Mouse (Mus musculus): ENCODE data around the gene Fxyd6. TPM values are rescaled to one million over a fixed set of nuclear protein-coding genes. Genes with fewer than 3 reads are reported as not detected.

Gene Fxyd6
- polyA plus RNA-seq, 1 experiment: 49.6 TPM

DNA sequence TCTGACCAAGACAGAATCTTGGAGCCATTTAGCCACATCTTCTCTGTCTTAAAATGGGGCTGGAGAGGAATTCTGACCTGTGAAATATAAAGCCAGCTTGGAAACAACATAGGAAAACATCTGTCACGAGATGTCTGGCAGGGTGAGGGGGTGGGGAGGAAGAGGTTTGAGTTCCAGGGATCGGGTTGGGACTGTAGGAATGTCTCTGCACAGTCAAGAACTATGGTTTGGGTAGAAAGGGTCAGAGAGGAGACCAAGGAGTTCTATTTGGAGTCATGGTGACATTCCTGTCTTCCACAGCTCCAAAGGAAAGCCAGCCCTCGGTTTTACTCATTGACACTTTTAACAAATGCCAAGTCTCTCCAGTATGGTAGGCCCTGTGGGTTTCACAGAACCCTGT is 3.9 kb downstream of the Fxyd6 start:
- no peak for DNase-seq (ENCODE audit: low read depth, low spot score)
- 63% methylated on average over 3 of the region's 3 CpGs for WGBS

DNA sequence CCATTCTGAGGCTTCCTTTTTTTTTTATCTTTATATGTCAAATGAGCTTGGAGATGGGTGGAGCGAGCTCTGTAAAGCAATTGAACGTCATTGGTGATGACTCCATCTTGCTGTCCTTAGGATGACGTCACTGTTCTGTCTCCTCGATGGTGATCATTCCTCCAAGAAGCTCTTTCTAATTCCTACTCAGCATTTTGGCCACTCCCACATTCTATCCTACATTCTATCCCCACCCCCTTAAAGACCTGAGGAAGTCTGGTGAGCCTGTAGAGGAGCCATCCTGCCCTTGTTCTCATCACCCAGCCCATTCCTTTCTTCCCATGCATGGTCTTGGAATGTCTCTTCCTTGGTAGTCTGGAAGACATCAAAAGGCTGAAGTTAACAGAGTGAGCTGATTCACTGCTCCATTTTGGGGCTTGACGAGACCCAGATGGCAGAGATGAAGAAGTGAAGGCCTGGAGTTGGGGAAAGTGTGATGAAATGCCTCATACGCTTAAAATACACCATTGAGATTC is 5.1 kb downstream of the Fxyd6 start:
- no peak for DNase-seq (ENCODE audit: low read depth, low spot score)
- 84% methylated on average over 6 of the region's 6 CpGs for WGBS

DNA sequence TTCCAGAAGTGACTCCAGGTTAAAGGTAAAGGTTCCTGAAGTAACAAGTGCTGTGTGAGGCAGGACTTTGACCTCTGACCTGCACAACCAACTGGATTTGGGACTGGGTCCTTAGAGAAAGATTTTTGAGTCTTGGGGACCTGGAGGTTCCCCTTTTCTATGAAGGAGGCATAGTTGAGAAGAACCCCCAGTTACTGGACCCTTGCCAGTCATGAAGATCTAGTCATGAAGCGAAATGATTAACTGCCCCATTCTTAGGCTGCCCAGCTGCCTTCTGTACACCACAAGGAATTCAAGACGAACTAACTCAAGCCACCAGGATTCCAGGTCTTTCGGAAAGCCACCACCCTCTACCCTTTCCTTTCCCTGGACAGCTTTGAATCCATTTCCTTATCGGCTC is 6.4 kb downstream of the Fxyd6 start:
- no peak for DNase-seq (ENCODE audit: low read depth, low spot score)

DNA sequence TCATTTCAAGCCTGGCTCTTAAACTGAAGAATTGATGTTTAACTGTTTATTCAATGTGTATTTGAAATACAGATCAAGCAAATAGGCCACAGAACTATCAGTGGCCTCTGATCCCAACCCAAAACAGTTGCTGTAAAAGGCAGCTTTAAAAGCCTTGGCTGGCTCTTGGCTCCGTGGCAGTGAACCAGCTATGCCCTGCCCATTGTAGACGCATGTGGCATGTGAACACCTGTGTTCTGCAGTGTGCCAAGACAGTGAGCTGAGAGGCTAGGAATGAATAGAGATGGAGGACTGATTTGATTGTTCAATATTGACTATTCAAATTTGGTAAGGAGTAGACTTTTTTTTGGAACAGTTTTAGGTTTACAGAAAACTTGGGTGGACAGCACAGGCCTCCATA is 6.9 kb downstream of the Fxyd6 start:
- WGBS: 27% methylated on average over 2 of the region's 2 CpGs
- DNase-seq (ENCODE audit: low read depth, low spot score): no peak

More for the DNA sequence above, 6.4 kb downstream of the Fxyd6 start:
- 28% methylated on average over 4 of the region's 4 CpGs for WGBS

GRCm38 (mm10) chr9:45380411-45381251 is 10.6 kb downstream of the Fxyd6 start:
- 59% methylated on average over 10 of the region's 10 CpGs for WGBS
- DNase-seq (ENCODE audit: low read depth, low spot score): no peak

DNA sequence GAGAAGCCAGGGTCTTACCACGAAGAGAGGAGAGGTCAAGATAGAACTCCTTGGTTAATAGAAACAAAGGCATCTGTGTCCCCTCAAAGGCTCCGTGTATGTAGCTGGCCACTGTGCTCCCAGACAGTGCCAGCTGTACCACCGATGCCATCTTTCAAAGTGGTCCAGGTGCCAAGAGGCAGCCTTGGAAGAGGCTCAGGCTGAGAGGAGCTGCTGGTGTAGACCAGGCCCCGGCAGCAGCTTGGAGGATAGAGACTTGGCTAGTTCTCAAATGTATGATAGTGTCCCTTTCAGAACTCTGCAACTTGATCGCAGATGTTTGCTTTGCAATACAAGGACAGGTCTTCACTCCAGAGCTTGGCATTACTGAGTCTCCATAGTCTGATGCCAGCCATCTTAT is 12.4 kb downstream of the Fxyd6 start:
- DNase-seq (ENCODE audit: low read depth, low spot score): no peak

DNA sequence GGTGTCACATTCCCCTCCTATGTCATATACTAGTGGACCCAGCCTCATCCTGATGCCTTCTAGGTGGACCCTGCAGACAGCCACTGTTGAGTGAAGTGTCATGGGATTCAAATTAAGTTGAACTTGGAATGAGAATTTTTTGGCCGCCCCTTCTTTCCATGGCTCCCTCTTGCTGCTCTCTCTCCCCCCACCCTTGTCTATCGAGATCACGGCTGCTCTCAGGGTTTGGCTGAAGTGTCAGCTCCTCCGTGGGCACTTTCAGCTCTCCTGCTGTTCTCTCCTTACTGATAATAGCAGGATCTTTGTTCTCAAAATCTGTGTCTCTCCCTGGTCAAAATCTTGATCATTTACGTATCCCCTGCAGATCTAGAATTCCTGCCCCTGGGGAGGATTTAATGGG is 12.8 kb downstream of the Fxyd6 start:
- no peak for DNase-seq (ENCODE audit: low read depth, low spot score)
- 88% methylated on average over 5 of the region's 5 CpGs for WGBS

More for the DNA sequence above, 12.4 kb downstream of the Fxyd6 start:
- 63% methylated on average over 5 of the region's 5 CpGs for WGBS

- WGBS: 93% methylated on average over 6 of the region's 6 CpGs
- no peak for DNase-seq (ENCODE audit: low read depth, low spot score)
Observed at GRCm38 (mm10) chr9:45383883-45384282, 13.9 kb downstream of the Fxyd6 start.

DNA sequence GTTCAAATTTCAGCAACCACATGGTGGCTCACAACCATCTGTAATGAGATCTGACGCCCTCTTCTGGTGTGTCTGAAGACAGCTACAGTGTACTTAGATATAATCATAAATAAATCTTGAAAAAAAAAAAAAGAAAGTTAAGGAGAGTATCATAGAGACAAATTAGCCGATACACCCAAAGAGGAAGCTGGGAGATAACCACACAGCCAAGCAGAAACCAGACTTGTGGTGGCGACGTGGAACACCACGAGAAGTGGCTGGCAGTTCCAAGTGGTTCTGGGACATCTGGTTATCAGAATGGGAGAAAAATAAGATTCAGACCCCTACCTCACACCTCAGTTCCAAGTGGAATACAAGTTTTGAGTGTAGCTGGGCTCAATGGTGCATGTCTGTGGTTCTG is 16.7 kb downstream of the Fxyd6 start:
- no peak for DNase-seq (ENCODE audit: low read depth, low spot score)
- 83% methylated on average over 5 of the region's 5 CpGs for WGBS

DNA sequence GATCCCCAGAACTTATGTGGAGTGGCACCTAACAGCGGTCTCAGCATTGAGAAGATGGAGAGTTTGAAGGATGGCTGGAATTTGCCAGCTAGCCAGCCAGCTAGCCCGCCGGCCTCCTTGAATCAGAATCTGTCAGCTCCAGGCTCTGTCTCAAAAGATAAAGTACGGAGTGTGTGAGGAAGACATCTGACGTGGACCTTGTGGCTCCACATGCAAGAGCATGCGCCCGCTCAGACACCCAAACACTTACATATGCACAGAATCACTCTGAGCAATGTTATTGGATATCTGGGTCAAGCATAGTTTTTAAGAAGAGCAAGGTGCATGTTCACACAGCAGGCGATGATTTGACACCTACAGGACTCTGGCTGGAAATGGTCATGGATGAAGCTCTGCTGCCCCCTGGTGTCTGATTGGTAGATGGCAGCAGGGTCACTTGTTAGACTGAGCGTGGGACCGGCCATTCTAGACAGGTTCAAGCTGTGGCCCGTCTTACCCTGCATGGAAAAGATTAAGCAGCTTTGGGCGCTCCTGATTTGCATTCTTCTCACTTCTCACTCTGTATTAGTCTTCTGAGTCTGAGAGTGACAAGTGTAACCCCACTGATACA is 18.5 kb downstream of the Fxyd6 start:
- WGBS: 40% methylated on average over 12 of the region's 12 CpGs
- DNase-seq (ENCODE audit: low read depth, low spot score): peak; percentile 60

DNA sequence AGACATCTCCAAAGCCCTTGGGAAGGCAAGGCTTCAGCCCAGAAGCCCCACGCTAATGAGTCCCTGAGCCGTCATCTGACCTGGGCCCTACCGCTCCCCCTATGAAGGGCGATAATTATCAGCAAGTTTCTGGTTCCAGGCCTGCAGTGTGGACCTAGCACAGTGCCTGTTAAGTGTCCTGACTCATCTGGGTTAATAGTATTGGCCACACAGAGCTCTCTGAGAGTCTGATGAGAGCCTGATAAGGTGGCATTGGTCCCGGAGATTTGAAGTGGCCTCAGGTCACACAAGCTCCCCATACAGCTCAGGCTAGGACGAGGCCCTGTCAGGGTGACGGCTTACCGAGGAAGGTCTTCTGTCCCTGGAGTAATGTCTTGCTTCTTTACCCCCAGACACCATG is 19.6 kb downstream of the Fxyd6 start:
- DNase-seq (ENCODE audit: low read depth, low spot score): no peak
- WGBS: 86% methylated on average over 8 of the region's 8 CpGs

DNA sequence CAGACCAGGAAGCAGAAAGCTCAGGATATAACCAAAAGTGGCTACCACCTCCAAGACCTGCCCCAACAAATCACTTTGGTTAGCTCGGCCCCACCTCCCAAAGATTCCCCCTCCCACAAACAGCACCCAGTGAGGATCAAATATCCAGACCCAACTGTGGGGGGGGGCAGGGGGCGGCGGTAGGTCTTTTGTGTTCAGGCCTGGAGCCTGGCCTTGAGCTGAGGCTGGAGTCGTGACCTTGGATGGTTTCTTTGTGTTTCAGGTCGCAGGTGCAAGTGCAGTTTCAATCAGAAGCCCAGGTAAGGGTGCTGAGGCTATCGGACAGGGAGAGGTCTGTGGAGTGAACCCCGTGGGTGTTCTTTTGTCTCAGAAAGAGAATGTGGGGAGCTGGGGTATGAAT is 21.3 kb downstream of the Fxyd6 start:
- 57% methylated on average over 7 of the region's 7 CpGs for WGBS
- no peak for DNase-seq (ENCODE audit: low read depth, low spot score)

DNA sequence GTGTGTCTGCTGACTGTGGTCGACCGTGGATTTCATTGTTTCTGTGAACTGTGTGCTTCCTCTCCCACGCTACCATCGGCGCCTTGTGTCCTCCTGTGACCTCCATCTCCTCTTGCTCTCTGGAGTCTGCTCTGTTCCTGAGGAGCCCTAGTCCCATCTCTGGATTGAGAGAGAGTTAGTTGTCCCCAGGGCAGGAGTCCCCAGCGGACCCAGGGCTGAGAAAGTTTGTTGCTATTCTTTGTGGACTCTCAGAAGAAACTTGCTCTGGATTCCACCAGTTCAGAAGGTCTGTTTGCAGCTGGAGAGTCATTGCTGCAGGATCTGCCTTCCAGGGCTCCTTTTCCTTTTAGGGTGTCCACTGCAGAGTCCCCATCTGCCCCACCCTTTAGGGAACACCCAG is 25.2 kb downstream of the Fxyd6 start:
- no peak for DNase-seq (ENCODE audit: low read depth, low spot score)
- WGBS: 70% methylated on average over 6 of the region's 6 CpGs

GRCm38 (mm10) chr9:45395796-45396195 is 25.8 kb downstream of the Fxyd6 start:
- no peak for DNase-seq (ENCODE audit: low read depth, low spot score)
- 43% methylated on average over 3 of the region's 3 CpGs for WGBS

DNA sequence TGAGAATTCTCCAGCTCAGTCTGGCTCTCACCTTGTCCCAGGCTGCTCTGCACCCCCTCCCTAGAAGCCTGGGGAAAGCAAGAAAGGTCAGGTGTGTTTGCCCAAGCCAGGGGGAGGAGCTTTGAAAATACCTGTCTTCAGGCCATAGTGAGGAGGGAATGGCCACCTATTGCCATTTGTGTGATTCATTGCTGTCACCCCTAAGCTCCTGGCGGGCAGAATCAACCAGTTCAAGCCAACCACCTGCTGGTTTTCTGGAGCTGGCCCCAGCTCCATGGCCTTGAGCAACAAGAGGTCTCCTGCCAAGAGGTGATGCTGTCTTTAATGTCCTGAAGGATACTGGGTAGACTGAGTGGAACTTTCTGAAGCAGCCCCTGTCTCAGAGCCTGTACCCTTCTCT is 28.4 kb downstream of the Fxyd6 start:
- DNase-seq (ENCODE audit: low read depth, low spot score): no peak
- WGBS: 25% methylated on average over 1 of the region's 1 CpGs

DNA sequence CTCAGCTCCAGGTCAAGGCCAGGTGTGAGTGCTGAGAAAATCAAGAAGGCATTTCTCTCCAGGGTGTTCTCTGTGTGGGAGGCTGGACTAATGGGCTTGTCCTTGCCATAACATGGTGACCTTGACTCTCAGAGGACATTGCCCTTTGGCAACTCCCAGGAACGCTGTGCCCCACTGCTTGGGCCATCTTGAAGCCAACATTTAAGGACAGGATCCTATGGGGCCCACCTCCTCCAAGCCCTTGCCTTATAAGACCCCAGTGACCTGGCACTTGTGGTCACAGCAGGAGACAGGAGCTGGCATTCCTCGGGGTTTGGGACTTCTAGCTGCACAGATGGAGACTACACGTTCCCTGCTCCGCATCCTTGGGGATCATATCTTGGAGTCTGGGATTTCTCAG is 29.4 kb downstream of the Fxyd6 start, which contains the start of gene Fxyd2:
TSS of gene Fxyd2 (plus strand) at position 236 of the 400 bp plus-strand sequence.
- 71% methylated on average over 4 of the region's 4 CpGs for WGBS
- DNase-seq (ENCODE audit: low read depth, low spot score): no peak

DNA sequence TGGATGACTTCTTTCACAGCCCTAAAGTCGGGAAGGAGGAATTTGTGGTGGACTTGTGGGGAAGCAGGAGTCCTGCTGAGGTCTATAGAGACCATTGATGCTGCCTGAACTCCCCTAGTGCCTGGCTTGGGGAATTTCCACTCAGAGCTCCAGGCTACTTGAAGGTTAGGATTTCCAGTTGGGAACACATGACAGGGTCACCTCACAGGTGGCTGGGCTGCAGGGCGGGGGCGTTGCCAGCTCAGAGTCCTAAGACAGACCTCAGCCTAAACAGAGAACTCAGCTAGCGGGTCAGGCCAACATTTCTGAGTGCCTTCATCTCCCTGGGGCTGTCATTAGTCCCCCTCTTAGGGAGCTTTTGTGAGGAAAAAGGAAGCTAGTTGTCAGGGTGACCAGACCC is 31.9 kb downstream of the Fxyd6 start:
- no peak for DNase-seq (ENCODE audit: low read depth, low spot score)
- 54% methylated on average over 4 of the region's 4 CpGs for WGBS

DNA sequence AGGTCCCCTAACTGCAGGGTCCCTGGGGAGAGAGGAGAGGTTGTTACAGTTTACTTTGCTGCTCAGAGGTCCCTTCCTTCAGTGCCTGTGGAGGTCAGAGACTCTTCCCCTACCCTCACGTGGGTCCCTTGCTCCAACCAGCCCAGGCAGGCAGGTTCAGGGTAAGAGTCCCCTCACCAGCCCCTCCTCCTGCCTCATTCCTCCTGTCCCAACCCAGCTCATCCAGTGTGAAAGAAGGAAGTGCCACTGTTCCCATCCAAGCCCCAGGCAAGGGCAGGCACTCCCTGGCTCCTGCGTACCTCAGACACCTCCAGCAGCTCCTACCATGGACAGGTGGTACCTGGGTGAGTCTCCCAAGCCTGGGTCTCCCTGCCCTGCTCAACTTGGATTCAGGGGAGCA is 33.0 kb downstream of the Fxyd6 start:
- no peak for DNase-seq (ENCODE audit: low read depth, low spot score)
- WGBS: 18% methylated on average over 2 of the region's 2 CpGs

- no peak for DNase-seq (ENCODE audit: low read depth, low spot score)
- WGBS: 38% methylated on average over 5 of the region's 5 CpGs
Observed at GRCm38 (mm10) chr9:45405694-45406093, 35.7 kb downstream of the Fxyd6 start.

DNA sequence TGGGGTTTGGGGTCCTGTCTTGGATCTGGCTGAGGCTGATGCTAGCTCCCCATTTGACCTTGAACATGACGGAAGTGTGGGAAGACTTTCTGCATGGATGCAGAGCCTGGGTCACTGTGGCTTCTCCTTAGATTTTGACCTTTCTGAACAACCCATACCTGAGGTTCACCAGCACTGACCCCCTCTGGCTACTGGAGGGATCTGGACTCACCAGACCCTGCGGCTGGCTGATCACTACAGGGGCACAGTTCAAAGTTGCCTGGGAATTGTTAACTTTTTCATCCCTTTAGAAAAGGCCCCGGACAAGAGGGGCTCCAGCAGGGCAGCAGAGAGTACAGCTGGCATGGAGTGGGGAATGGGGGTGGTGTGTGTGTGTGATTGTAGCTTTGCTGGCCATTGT is 36.8 kb downstream of the Fxyd6 start:
- DNase-seq (ENCODE audit: low read depth, low spot score): no peak
- WGBS: 87% methylated on average over 3 of the region's 3 CpGs

Data from large intestine, adult 2 months (tissue).